Comparison of ENCODE assay signal across 23 mouse cellular contexts in the genomic region with DNA sequence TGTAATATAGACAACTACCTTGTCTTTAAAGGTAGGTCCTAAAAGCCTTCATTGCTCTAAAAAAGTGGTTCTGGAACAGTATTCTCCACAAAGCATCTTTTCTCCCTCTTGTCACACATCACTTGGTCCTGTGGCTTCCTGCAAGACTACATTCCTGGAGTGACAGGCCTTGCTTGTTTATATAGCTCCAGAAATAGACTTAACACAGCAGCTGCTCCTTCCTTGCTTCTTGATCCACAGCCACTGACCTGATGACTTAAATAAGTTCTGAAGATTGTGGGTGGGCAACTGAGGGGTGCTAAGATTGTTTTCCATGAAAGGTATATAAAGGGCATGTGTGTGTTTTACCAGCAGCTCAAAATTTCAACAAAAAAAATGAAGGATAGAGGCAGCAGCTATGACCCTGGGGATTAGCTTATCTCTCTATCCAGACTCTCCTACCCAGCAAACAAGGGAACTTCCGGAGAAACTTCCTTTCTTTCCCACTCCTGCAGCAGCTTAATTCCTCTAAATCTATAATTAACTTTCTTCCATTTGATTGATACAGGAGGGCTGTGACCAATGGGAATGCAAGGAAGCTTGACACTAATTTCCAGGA. TPM values are rescaled to one million over a fixed set of nuclear protein-coding genes. Genes with fewer than 3 reads are reported as not detected.
A peak's percentile ranks its signal among the peaks of the same experiment; 100 is the strongest.
DNase-seq lines count a peak whose midpoint lies in the region; ATAC-seq and TF ChIP-seq lines count a peak whose summit lies in the region.
"Had no signal": no experiment of that assay in that cellular context is flagged by ENCODE, and none has a peak within 500 bp of the region (broad histone marks: within the 10 kb centered on the region; RNA-seq: fewer than 3 reads in every experiment).

No protein-coding gene starts in this region.

- 0 out of 2 replicates have a peak, but pooled peaks have one; percentile 12 for TF ChIP-seq EP300 in liver, postnatal 0 days (IDR thresholded peaks at IDR 0.05; ENCODE audit: low read depth)

- WGBS in heart, embryonic 15.5 days = 9% methylated on average over 1 of the region's 1 CpGs
- 26% methylated on average over 1 of the region's 1 CpGs for WGBS in liver, postnatal 0 days (ENCODE audit: insufficient replicate concordance)
- 77% methylated on average over 1 of the region's 1 CpGs for WGBS in hindbrain, postnatal 0 days

- no peak overlapping the region for H3K4me2 ChIP-seq in heart, embryonic 15.5 days
- H3K4me2 ChIP-seq in liver, postnatal 0 days (ENCODE audit: low read depth, low read length) = no peak overlapping the region
- no peak overlapping the region for H3K4me2 ChIP-seq in hindbrain, postnatal 0 days (ENCODE audit: low read depth, low read length)
- H3K4me2 ChIP-seq: forebrain, embryonic 12.5 days; hindbrain, embryonic 12.5 days; limb, embryonic 15.5 days; midbrain, embryonic 11.5 days; neural tube, embryonic 12.5 days had no signal

- DNase-seq in embryo, embryonic 10.5 days (ENCODE audit: low spot score) = peak; percentile 20
- DNase-seq in embryo, embryonic 11 days = no peak
- no peak for DNase-seq in heart, adult 8-10 months (ENCODE audit: low spot score)
- no peak for DNase-seq in liver, postnatal 0 days
- no peak for DNase-seq in liver
- peak; percentile 34 for DNase-seq in 3T3-L1 (ENCODE audit: low read depth, low spot score)
- DNase-seq in hindbrain, postnatal 0 days (ENCODE audit: low spot score) = no peak
- DNase-seq: adrenal gland, postnatal 25 days; cerebellum, adult 11 months; cerebellum, postnatal 10 days; gastrocnemius, adult 2 months; kidney, postnatal 14 days; right cerebral cortex, postnatal 4 days; thymus, postnatal 14 days had no signal

- H3K4me1 ChIP-seq in heart, embryonic 15.5 days (replicated peaks) = peaks cover 28% of the 10 kb centered on the region
- H3K4me1 ChIP-seq in liver, postnatal 0 days (ENCODE audit: insufficient read depth) = no peaks in the 10 kb centered on the region; the same call in 1 of the 2 replicates
- H3K4me1 ChIP-seq in hindbrain, postnatal 0 days (ENCODE audit: insufficient read depth, low read length) = no peaks in the 10 kb centered on the region
- H3K4me1 ChIP-seq: hindbrain, embryonic 12.5 days; neural tube, embryonic 12.5 days had no signal

- no peak overlapping the region for H3K9ac ChIP-seq in heart, embryonic 15.5 days
- no peak overlapping the region for H3K9ac ChIP-seq in liver, postnatal 0 days (replicated peaks)
- H3K9ac ChIP-seq in hindbrain, postnatal 0 days (replicated peaks; ENCODE audit: low read length) = no peak overlapping the region
- H3K9ac ChIP-seq: forebrain, embryonic 12.5 days; hindbrain, embryonic 12.5 days; limb, embryonic 15.5 days; neural tube, embryonic 12.5 days had no signal

- H3K27ac ChIP-seq in heart, embryonic 15.5 days = peak overlapping the region; percentile 51
- H3K27ac ChIP-seq in liver, postnatal 0 days (ENCODE audit: low read depth) = no peak overlapping the region
- no peak overlapping the region for H3K27ac ChIP-seq in hindbrain, postnatal 0 days
- H3K27ac ChIP-seq: forebrain, embryonic 12.5 days; gastrocnemius, adult 2 months; hindbrain, embryonic 12.5 days; limb, embryonic 15.5 days; neural tube, embryonic 12.5 days had no signal

- H3K27me3 ChIP-seq in heart, embryonic 15.5 days = no peaks in the 10 kb centered on the region
- no peaks in the 10 kb centered on the region for H3K27me3 ChIP-seq in liver, postnatal 0 days (ENCODE audit: insufficient read depth, low read length)
- H3K27me3 ChIP-seq in hindbrain, postnatal 0 days (ENCODE audit: insufficient read depth, low read length) = no peaks in the 10 kb centered on the region
- H3K27me3 ChIP-seq: CH12.LX; forebrain, embryonic 12.5 days; hindbrain, embryonic 12.5 days; limb, embryonic 15.5 days; neural tube, embryonic 12.5 days had no signal

- TF ChIP-seq CTCF in liver, postnatal 0 days (IDR thresholded peaks at IDR 0.05; ENCODE audit: low read depth) = no peak
- TF ChIP-seq CTCF in hindbrain, postnatal 0 days (IDR thresholded peaks at IDR 0.05; ENCODE audit: low read depth) = no peak

- H3K4me3 ChIP-seq in heart, embryonic 15.5 days = no peak overlapping the region
- no peak overlapping the region for H3K4me3 ChIP-seq in liver, postnatal 0 days (ENCODE audit: low read depth, low read length)
- H3K4me3 ChIP-seq in hindbrain, postnatal 0 days (ENCODE audit: low read length) = no peak overlapping the region
- H3K4me3 ChIP-seq: forebrain, embryonic 12.5 days; gastrocnemius, adult 2 months; hindbrain, embryonic 12.5 days; limb, embryonic 15.5 days; neural tube, embryonic 12.5 days had no signal

- H3K9me3 ChIP-seq in heart, embryonic 15.5 days (replicated peaks) = no peaks in the 10 kb centered on the region
- H3K9me3 ChIP-seq in liver, postnatal 0 days (ENCODE audit: low read length) = no peaks in the 10 kb centered on the region
- H3K9me3 ChIP-seq in hindbrain, postnatal 0 days (ENCODE audit: low read length) = no peaks in the 10 kb centered on the region
- H3K9me3 ChIP-seq: forebrain, embryonic 12.5 days; hindbrain, embryonic 12.5 days; limb, embryonic 15.5 days; neural tube, embryonic 12.5 days had no signal

- ATAC-seq in heart, embryonic 15.5 days (replicated peaks; ENCODE audit: insufficient number of reproducible peaks, insufficient read depth, low FRiP score, low read depth) = no peak
- no peak for ATAC-seq in liver, postnatal 0 days
- no peak for ATAC-seq in hindbrain, postnatal 0 days
- ATAC-seq: inflammation-experienced regulatory T-cells, adult 6 months had no signal

- no peaks in the 10 kb centered on the region for H3K36me3 ChIP-seq in heart, embryonic 15.5 days
- no peaks in the 10 kb centered on the region for H3K36me3 ChIP-seq in liver, postnatal 0 days (replicated peaks; ENCODE audit: insufficient read depth, low read length)
- H3K36me3 ChIP-seq in hindbrain, postnatal 0 days (ENCODE audit: insufficient read depth, low read length) = no peaks in the 10 kb centered on the region
- H3K36me3 ChIP-seq: forebrain, embryonic 12.5 days; hindbrain, embryonic 12.5 days; limb, embryonic 15.5 days; neural tube, embryonic 12.5 days had no signal

RNA-seq across cellular contexts. Expression of gene Cd34, which starts 12.8 kb away (rescaled TPM):
- polyA plus RNA-seq in heart, embryonic 15.5 days (2015; fragmentation: Nextera tagmentation; extraction: Ambion mirVana) = 111 and 116 TPM in 2 replicates
- total RNA-seq in heart, adult 8-10 months (2022) = 10 to 100 TPM; 70.6 to 81.5 (median 80.7) TPM
- polyA plus RNA-seq in liver, postnatal 0 days (2015; fragmentation: Nextera tagmentation; extraction: Ambion mirVana) = 6.4 and 6.5 TPM in 2 replicates
- 21.6 and 33.1 TPM in 2 replicates for total RNA-seq in hindbrain, postnatal 0 days (2014; rRNA removed)
- polyA plus RNA-seq in hindbrain, postnatal 0 days (2015; fragmentation: Nextera tagmentation; extraction: Ambion mirVana) = 23.5 and 24.3 TPM in 2 replicates
- total RNA-seq: CH12.LX, MEL had no signal

Comparison
In these comparisons a context has a peak if more than half of its experiments do, and no peak if none do; other contexts are left out.
1. DNase-seq: peak in embryo, embryonic 10.5 days (single experiment) and 3T3-L1 (single experiment); none in embryo, embryonic 11 days (single experiment), heart, adult 8-10 months (single experiment), liver, postnatal 0 days (single experiment), liver (single experiment) and hindbrain, postnatal 0 days (single experiment).